Mouse (Mus musculus): Measurements from ENCODE around the gene Pbx1.

DNA sequence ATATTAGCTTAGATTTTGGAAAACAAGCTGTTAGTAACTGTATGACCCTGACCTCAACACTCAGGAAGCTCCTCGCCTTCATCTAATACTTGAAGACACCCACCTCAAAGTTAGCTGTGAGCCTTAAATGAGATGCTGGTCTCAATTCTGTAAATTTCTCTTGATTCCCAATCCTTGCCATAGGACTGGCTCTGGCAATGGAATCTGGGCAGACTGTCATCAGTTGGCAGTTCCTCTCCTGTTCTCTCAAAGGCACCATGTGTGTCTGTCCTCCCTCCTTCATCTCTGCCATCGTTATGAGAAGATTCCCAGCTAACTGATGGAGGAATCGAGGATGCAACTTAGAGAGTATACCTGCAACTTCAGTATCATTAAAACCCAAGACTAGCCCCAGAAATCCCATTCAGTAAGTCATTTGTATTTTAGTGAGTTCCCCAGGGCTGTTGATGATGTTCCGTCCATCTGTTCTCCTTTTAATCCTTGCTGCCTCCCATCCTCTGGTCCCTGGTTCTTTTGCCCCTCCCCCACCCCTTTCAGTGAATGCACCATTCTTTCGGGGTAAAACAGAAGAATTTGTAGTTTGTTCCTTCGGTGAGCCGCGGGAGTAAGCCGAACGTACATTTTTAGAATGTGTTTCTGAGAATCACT lies 353.2 kb downstream of the Pbx1 start:
- TF ChIP-seq POLR2A (IDR thresholded peaks at IDR 0.05; ENCODE audit: insufficient read depth, low read depth, low read length) (no peak), CTCF (IDR thresholded peaks at IDR 0.05; ENCODE audit: insufficient read depth, low read depth, low read length) (no peak)
